Mouse (Mus musculus): ENCODE results near the gene H3f3b. TPM values are rescaled to one million over a fixed set of nuclear protein-coding genes. Genes with fewer than 3 reads are reported as not detected.

H3f3b gene
- polyA plus RNA-seq, 1 experiment from 2014 or later, result 1,827 TPM

GRCm38 (mm10) chr11:116004186-116004823 is 23.5 kb downstream of the H3f3b start:
- WGBS, result 38% methylated on average over 8 of the region's 8 CpGs
- H3K4me2 ChIP-seq (ENCODE audit: low read depth), result peak overlapping the region; percentile 48
- no peak overlapping the region for H3K27ac ChIP-seq (ENCODE audit: low read depth, low read length)
- H3K9ac ChIP-seq (ENCODE audit: low read length), result peak overlapping the region; percentile 44
- H3K27me3 ChIP-seq (ENCODE audit: control insufficient read depth, insufficient read depth, low read length), result no peaks in the 10 kb centered on the region
- DNase-seq (ENCODE audit: low spot score) (no peak), ATAC-seq (ENCODE audit: insufficient read depth, low FRiP score, low TSS enrichment) (no peak)
- H3K4me3 ChIP-seq (ENCODE audit: low read depth, low read length), result peak overlapping the region; percentile 31
- H3K9me3 ChIP-seq (ENCODE audit: control insufficient read depth, low read length), result no peaks in the 10 kb centered on the region
- H3K4me1 ChIP-seq (ENCODE audit: control insufficient read depth, insufficient read depth, low read length), result peaks cover 5% of the 10 kb centered on the region
- H3K36me3 ChIP-seq (ENCODE audit: control insufficient read depth, insufficient read depth, low read length), result no peaks in the 10 kb centered on the region; the same call in 1 of the 2 replicates

DNA sequence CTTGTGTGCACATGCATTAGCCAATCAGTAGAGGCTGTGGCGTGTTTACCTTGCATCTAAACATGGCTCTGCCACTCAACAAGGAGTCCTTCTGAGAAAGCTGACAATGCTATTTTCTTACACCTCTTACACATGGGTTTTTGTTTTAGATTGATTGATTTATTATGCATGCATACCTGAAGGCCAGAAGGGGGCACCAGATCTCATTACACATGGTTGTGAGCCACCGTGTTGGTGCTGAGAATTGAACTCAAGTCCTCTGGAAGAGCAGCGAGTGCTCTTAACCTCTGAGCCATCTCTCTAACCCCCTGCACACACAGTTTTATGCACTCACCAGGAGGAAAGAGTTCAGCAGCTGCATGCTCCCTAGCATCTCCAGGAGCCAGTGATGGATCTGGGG is 24.9 kb downstream of the H3f3b start:
- no peaks in the 10 kb centered on the region for H3K36me3 ChIP-seq (ENCODE audit: control insufficient read depth, insufficient read depth, low read length)
- no peaks in the 10 kb centered on the region for H3K9me3 ChIP-seq (ENCODE audit: control insufficient read depth, low read length)
- peaks cover 5% of the 10 kb centered on the region for H3K4me1 ChIP-seq (ENCODE audit: control insufficient read depth, insufficient read depth, low read length)
- H3K4me2 ChIP-seq (ENCODE audit: low read depth), result no peak overlapping the region
- H3K27me3 ChIP-seq (ENCODE audit: control insufficient read depth, insufficient read depth, low read length), result no peaks in the 10 kb centered on the region
- H3K27ac ChIP-seq (ENCODE audit: low read depth, low read length), result no peak overlapping the region
- DNase-seq (ENCODE audit: low spot score), result no peak
- no peak overlapping the region for H3K9ac ChIP-seq (ENCODE audit: low read length)
- WGBS, result 86% methylated on average over 3 of the region's 3 CpGs
- H3K4me3 ChIP-seq (ENCODE audit: low read depth, low read length), result no peak overlapping the region
- ATAC-seq (ENCODE audit: insufficient read depth, low FRiP score, low TSS enrichment), result no peak

GRCm38 (mm10) chr11:116001725-116002124 is 26.0 kb downstream of the H3f3b start:
- 64% methylated on average over 6 of the region's 6 CpGs for WGBS
- Histone ChIP-seq H3K27ac (ENCODE audit: low read depth, low read length) (no peak overlapping the region), H3K27me3 (ENCODE audit: control insufficient read depth, insufficient read depth, low read length) (no peaks in the 10 kb centered on the region), H3K9me3 (ENCODE audit: control insufficient read depth, low read length) (no peaks in the 10 kb centered on the region), H3K4me1 (ENCODE audit: control insufficient read depth, insufficient read depth, low read length) (peaks cover 5% of the 10 kb centered on the region), H3K36me3 (ENCODE audit: control insufficient read depth, insufficient read depth, low read length) (no peaks in the 10 kb centered on the region), H3K9ac (ENCODE audit: low read length) (no peak overlapping the region), H3K4me2 (ENCODE audit: low read depth) (no peak overlapping the region), H3K4me3 (ENCODE audit: low read depth, low read length) (no peak overlapping the region)
- DNase-seq (ENCODE audit: low spot score) (no peak), ATAC-seq (ENCODE audit: insufficient read depth, low FRiP score, low TSS enrichment) (no peak)

- no peaks in the 10 kb centered on the region for H3K27me3 ChIP-seq (ENCODE audit: control insufficient read depth, insufficient read depth, low read length)
- 47% methylated on average over 10 of the region's 10 CpGs for WGBS
- H3K4me2 ChIP-seq (ENCODE audit: low read depth), result no peak overlapping the region
- DNase-seq (ENCODE audit: low spot score) (peak; percentile 10), ATAC-seq (ENCODE audit: insufficient read depth, low FRiP score, low TSS enrichment) (no peak)
- H3K4me3 ChIP-seq (ENCODE audit: low read depth, low read length), result no peak overlapping the region
- H3K27ac ChIP-seq (ENCODE audit: low read depth, low read length), result no peak overlapping the region
- peaks cover 5% of the 10 kb centered on the region for H3K4me1 ChIP-seq (ENCODE audit: control insufficient read depth, insufficient read depth, low read length)
- H3K36me3 ChIP-seq (ENCODE audit: control insufficient read depth, insufficient read depth, low read length), result no peaks in the 10 kb centered on the region
- no peak overlapping the region for H3K9ac ChIP-seq (ENCODE audit: low read length)
- H3K9me3 ChIP-seq (ENCODE audit: control insufficient read depth, low read length), result no peaks in the 10 kb centered on the region
Measured at GRCm38 (mm10) chr11:116000607-116001006, 27.2 kb downstream of the H3f3b start.

- H3K4me1 ChIP-seq (ENCODE audit: control insufficient read depth, insufficient read depth, low read length), result no peaks in the 10 kb centered on the region
- WGBS, result 13% methylated on average over 14 of the region's 14 CpGs
- ATAC-seq (ENCODE audit: insufficient read depth, low FRiP score, low TSS enrichment) (0 out of 2 replicates have a peak, but pooled peaks have one; percentile 23), DNase-seq (ENCODE audit: low spot score) (peak; percentile 77)
- H3K9ac ChIP-seq (ENCODE audit: low read length), result no peak overlapping the region
- H3K36me3 ChIP-seq (ENCODE audit: control insufficient read depth, insufficient read depth, low read length), result no peaks in the 10 kb centered on the region
- H3K27ac ChIP-seq (ENCODE audit: low read depth, low read length), result no peak overlapping the region
- no peaks in the 10 kb centered on the region for H3K27me3 ChIP-seq (ENCODE audit: control insufficient read depth, insufficient read depth, low read length)
- no peak overlapping the region for H3K4me2 ChIP-seq (ENCODE audit: low read depth)
- H3K9me3 ChIP-seq (ENCODE audit: control insufficient read depth, low read length), result no peaks in the 10 kb centered on the region
- no peak overlapping the region for H3K4me3 ChIP-seq (ENCODE audit: low read depth, low read length)
Measured at GRCm38 (mm10) chr11:115999538-116000143, 28.1 kb downstream of the H3f3b start.

DNA sequence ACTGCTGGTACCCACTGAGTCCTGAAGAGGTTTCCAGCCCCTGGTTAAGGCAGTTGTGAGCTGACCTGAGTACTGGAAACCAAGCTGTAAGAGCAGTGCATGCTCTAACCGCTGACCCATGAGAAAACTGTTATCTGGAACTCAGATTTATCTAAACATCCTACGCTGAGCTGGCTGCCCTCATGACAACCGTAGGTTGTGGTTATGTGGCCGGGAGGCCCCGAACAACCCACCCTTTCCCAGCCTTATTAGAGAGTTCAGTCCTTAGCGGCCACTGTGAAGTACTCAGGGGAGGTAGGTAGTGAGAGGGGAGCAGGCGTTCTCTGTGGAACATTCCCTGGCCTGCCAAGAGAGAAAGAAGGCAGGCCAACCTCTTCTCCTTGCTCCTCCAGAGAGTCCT is 28.7 kb downstream of the H3f3b start:
- H3K4me1 ChIP-seq (ENCODE audit: control insufficient read depth, insufficient read depth, low read length), result no peaks in the 10 kb centered on the region
- no peaks in the 10 kb centered on the region for H3K9me3 ChIP-seq (ENCODE audit: control insufficient read depth, low read length)
- H3K9ac ChIP-seq (ENCODE audit: low read length), result no peak overlapping the region
- H3K4me2 ChIP-seq (ENCODE audit: low read depth), result no peak overlapping the region
- H3K27ac ChIP-seq (ENCODE audit: low read depth, low read length), result no peak overlapping the region
- WGBS, result 85% methylated on average over 7 of the region's 7 CpGs
- no peaks in the 10 kb centered on the region for H3K27me3 ChIP-seq (ENCODE audit: control insufficient read depth, insufficient read depth, low read length)
- H3K36me3 ChIP-seq (ENCODE audit: control insufficient read depth, insufficient read depth, low read length), result no peaks in the 10 kb centered on the region
- no peak overlapping the region for H3K4me3 ChIP-seq (ENCODE audit: low read depth, low read length)
- DNase-seq (ENCODE audit: low spot score) (no peak), ATAC-seq (ENCODE audit: insufficient read depth, low FRiP score, low TSS enrichment) (no peak)

- WGBS, result 80% methylated on average over 5 of the region's 5 CpGs
- Histone ChIP-seq H3K27ac (ENCODE audit: low read depth, low read length) (no peak overlapping the region), H3K36me3 (ENCODE audit: control insufficient read depth, insufficient read depth, low read length) (no peaks in the 10 kb centered on the region), H3K9ac (ENCODE audit: low read length) (no peak overlapping the region), H3K9me3 (ENCODE audit: control insufficient read depth, low read length) (no peaks in the 10 kb centered on the region), H3K4me1 (ENCODE audit: control insufficient read depth, insufficient read depth, low read length) (no peaks in the 10 kb centered on the region), H3K4me2 (ENCODE audit: low read depth) (no peak overlapping the region), H3K27me3 (ENCODE audit: control insufficient read depth, insufficient read depth, low read length) (no peaks in the 10 kb centered on the region), H3K4me3 (ENCODE audit: low read depth, low read length) (no peak overlapping the region)
- no peak for ATAC-seq (ENCODE audit: insufficient read depth, low FRiP score, low TSS enrichment)
- DNase-seq (ENCODE audit: low spot score), result no peak
Measured at GRCm38 (mm10) chr11:115997662-115998061, 30.1 kb downstream of the H3f3b start.

DNA sequence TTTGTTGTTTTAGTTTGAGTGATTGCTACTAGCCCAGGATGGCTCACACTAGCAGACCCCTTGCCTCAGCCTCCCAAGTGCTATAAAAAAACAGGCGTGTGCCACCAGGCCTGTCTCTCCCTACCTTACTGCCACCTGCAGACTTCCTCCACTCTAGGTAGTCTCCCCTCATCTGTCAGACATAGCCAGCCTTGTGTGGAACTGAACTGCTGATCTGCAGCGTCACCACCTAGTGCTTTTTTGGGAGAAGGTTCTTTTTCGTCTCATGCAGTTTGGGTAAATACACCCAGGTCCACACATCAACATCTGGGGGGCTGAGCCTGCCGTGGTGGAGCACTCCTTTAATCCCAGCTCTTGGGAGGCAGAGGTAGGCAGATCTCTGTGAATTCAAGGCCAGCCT is 30.7 kb downstream of the H3f3b start:
- H3K4me1 ChIP-seq (ENCODE audit: control insufficient read depth, insufficient read depth, low read length), result no peaks in the 10 kb centered on the region
- 76% methylated on average over 4 of the region's 4 CpGs for WGBS
- no peak for DNase-seq (ENCODE audit: low spot score)
- H3K9ac ChIP-seq (ENCODE audit: low read length), result no peak overlapping the region
- no peaks in the 10 kb centered on the region for H3K9me3 ChIP-seq (ENCODE audit: control insufficient read depth, low read length)
- H3K27ac ChIP-seq (ENCODE audit: low read depth, low read length), result no peak overlapping the region
- H3K4me2 ChIP-seq (ENCODE audit: low read depth), result no peak overlapping the region
- no peak for ATAC-seq (ENCODE audit: insufficient read depth, low FRiP score, low TSS enrichment)
- no peaks in the 10 kb centered on the region for H3K27me3 ChIP-seq (ENCODE audit: control insufficient read depth, insufficient read depth, low read length)
- H3K4me3 ChIP-seq (ENCODE audit: low read depth, low read length), result no peak overlapping the region
- H3K36me3 ChIP-seq (ENCODE audit: control insufficient read depth, insufficient read depth, low read length), result no peaks in the 10 kb centered on the region

GRCm38 (mm10) chr11:115995256-115995655 is 32.5 kb downstream of the H3f3b start:
- no peak overlapping the region for H3K4me2 ChIP-seq (ENCODE audit: low read depth)
- H3K27ac ChIP-seq (ENCODE audit: low read depth, low read length), result no peak overlapping the region
- H3K27me3 ChIP-seq (ENCODE audit: control insufficient read depth, insufficient read depth, low read length), result no peaks in the 10 kb centered on the region
- ATAC-seq (ENCODE audit: insufficient read depth, low FRiP score, low TSS enrichment), result no peak
- no peak overlapping the region for H3K4me3 ChIP-seq (ENCODE audit: low read depth, low read length)
- WGBS, result 87% methylated on average over 3 of the region's 3 CpGs
- DNase-seq (ENCODE audit: low spot score), result no peak
- no peaks in the 10 kb centered on the region for H3K36me3 ChIP-seq (ENCODE audit: control insufficient read depth, insufficient read depth, low read length)
- H3K9ac ChIP-seq (ENCODE audit: low read length), result no peak overlapping the region
- H3K9me3 ChIP-seq (ENCODE audit: control insufficient read depth, low read length), result no peaks in the 10 kb centered on the region
- H3K4me1 ChIP-seq (ENCODE audit: control insufficient read depth, insufficient read depth, low read length), result no peaks in the 10 kb centered on the region

Data from neural tube, embryonic 11.5 days (tissue).